Mouse (Mus musculus): Measurements from ENCODE around the gene Unc13b. TPM values are rescaled to one million over a fixed set of nuclear protein-coding genes. Genes with fewer than 3 reads are reported as not detected.

Unc13b gene
- polyA plus RNA-seq (2012; ENCODE audit: insufficient read depth, low replicate concordance): 0.14 and 0.54 TPM in 2 replicates

DNA sequence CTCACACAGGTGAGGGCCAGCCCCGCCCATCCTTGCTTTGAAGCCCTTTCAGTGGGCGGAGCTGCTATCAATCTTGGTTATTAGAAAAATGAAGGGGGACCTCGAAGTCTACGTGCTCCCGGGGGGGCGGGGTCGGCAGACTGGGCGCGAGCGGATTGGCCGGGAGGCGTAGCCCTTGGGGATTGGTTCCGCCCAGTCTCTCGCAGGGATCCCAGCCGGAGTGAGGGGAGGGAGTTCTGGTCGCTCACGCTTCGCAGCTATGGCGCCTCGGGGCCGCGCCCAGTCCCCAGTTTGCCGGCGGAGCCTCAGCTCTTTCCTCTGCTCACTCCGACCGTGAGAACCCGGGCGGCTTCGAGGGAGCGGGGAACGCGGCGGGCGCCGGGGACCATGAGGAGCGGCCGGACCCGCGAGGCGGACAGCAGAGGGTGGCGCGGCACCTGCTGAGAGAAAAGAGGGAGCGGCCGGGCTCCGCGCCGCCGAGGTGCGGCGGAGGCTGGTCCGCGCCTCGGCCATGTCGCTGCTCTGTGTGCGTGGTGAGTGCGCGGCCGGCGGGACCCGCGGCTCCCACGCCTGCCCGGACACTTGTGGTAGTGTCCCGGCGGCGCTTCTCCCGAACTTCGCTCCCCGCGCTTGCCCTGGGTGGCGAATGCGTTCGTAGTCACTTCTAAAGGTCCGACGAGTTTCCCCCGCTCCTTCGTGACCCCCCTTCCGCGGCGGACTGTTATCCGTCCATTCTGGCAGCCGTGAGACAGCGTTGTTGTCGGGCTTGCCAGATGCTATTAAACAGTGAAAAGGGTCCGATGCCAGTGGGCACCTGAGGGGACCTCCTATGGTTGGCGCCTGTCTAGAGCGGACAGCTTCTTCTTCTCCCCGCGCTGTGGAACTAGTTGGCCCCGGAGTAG, at the start of gene Unc13b:
Unc13b (plus strand) TSS at position 201 of the 902 bp plus-strand sequence.
- H3K9me3 ChIP-seq: no peaks in the 10 kb centered on the region
- peak within 1 kb of the TSS; percentile 92 for H3K4me3 ChIP-seq (replicated peaks)
- H3K27me3 ChIP-seq (replicated peaks): peaks cover 57% of the 10 kb centered on the region
- H3K36me3 ChIP-seq (replicated peaks; ENCODE audit: low read length): no peaks in the 10 kb centered on the region
- TF ChIP-seq GATA1 (IDR thresholded peaks at IDR 0.05; ENCODE audit: borderline replicate concordance, low read length) (no peak), FLI1 (IDR thresholded peaks at IDR 0.05; ENCODE audit: low read length) (no peak)
- peaks cover 13% of the 10 kb centered on the region for H3K4me1 ChIP-seq

DNA sequence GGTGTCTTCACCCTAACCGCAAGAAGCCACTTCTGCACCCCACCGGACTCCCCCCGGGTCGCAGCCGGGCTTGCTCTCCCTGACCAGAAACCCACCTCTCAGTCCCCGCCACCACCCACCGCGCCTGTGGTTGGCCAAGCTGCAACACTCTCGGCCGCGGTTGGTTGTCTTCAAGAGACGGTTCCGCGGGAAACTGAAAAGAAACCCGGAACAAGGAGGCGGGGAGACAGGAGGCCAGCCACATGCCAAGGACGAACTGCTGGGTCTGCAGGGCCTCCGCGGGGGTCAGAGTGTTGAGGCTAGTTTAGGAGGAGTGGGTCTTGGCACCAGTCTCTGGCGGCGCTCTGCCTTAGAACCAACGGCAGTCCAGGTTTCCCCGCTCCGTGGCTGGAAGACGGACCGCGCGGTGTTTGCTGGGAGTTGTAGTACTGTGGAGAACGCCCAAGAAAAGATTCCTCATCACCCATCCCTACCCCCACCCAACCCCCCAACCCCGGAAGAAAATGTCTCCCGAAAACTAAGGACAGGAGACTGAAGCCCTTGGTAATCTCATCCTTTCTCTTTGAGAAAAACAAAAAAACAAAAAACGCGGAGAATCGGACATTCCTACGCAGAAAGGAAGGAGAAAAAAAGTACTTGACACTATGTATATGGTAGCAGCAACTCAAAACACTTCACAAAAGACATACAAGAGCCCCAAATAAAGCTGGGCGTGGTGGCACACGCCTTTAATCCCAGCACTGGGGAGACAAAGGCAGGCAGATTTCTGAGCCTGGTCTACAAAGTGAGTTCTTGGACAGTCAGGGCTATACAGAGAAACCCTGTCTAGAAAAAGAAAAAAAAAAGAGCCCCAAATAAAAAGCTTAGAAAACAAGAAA, 48.4 kb upstream of the Unc13b start, which contains the start of gene Fancg:
Fancg (minus strand) TSS at position 346 of the 878 bp plus-strand sequence.
- Histone ChIP-seq H3K27me3 (replicated peaks) (no peaks in the 10 kb centered on the region), H3K4me1 (peaks cover 18% of the 10 kb centered on the region), H3K9me3 (no peaks in the 10 kb centered on the region), H3K36me3 (replicated peaks; ENCODE audit: low read length) (peaks cover 31% of the 10 kb centered on the region), H3K4me3 (replicated peaks) (peak within 1 kb of the TSS; percentile 99)
- TF ChIP-seq FLI1 (IDR thresholded peaks at IDR 0.05; ENCODE audit: low read length) (no peak), GATA1 (IDR thresholded peaks at IDR 0.05; ENCODE audit: borderline replicate concordance, low read length) (no peak)

- Histone ChIP-seq H3K4me1 (peaks cover 14% of the 10 kb centered on the region), H3K27me3 (replicated peaks) (no peaks in the 10 kb centered on the region), H3K9me3 (no peaks in the 10 kb centered on the region), H3K36me3 (replicated peaks; ENCODE audit: low read length) (peaks cover 22% of the 10 kb centered on the region), H3K4me3 (replicated peaks) (no peak overlapping the region)
- TF ChIP-seq FLI1 (IDR thresholded peaks at IDR 0.05; ENCODE audit: low read length): no peak
- TF ChIP-seq GATA1 (IDR thresholded peaks at IDR 0.05; ENCODE audit: borderline replicate concordance, low read length): no peak
Measured at GRCm38 (mm10) chr4:43012091-43012490, 46.7 kb upstream of the Unc13b start.

DNA sequence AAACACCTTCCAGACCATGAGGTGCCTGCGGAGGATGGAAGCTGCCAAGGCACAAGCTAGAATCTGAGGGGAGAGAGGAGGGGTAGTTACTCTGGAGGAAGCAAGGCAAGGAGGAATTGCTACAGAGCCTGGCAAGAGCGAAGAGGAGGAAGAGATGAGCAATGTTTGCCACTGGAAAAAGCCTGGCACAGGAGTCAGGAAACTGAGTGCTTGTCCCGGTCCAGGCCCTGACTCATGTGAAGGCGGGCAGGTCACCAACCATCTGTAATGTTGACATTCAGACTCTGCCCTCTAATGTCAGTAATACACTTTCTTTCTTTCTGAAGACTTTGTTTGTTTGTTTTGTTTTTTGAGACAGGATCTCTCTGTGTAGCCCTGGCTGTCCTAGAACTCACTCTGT, 40.6 kb upstream of the Unc13b start:
- Histone ChIP-seq H3K36me3 (replicated peaks; ENCODE audit: low read length) (peaks cover 63% of the 10 kb centered on the region), H3K4me1 (peaks cover 8% of the 10 kb centered on the region), H3K9me3 (no peaks in the 10 kb centered on the region), H3K27me3 (replicated peaks) (no peaks in the 10 kb centered on the region), H3K4me3 (replicated peaks) (no peak overlapping the region)
- TF ChIP-seq FLI1 (IDR thresholded peaks at IDR 0.05; ENCODE audit: low read length): no peak
- TF ChIP-seq GATA1 (IDR thresholded peaks at IDR 0.05; ENCODE audit: borderline replicate concordance, low read length): no peak

- peaks cover 73% of the 10 kb centered on the region for H3K36me3 ChIP-seq (replicated peaks; ENCODE audit: low read length)
- H3K4me1 ChIP-seq: peaks cover 18% of the 10 kb centered on the region
- H3K4me3 ChIP-seq (replicated peaks): no peak overlapping the region
- H3K27me3 ChIP-seq (replicated peaks): no peaks in the 10 kb centered on the region
- no peaks in the 10 kb centered on the region for H3K9me3 ChIP-seq
- no peak for TF ChIP-seq FLI1 (IDR thresholded peaks at IDR 0.05; ENCODE audit: low read length)
- TF ChIP-seq GATA1 (IDR thresholded peaks at IDR 0.05; ENCODE audit: borderline replicate concordance, low read length): no peak
Measured at GRCm38 (mm10) chr4:43019176-43019575, 39.6 kb upstream of the Unc13b start.

GRCm38 (mm10) chr4:43019641-43020465, 38.9 kb upstream of the Unc13b start:
- H3K9me3 ChIP-seq: no peaks in the 10 kb centered on the region
- H3K4me1 ChIP-seq: peaks cover 25% of the 10 kb centered on the region
- no peak overlapping the region for H3K4me3 ChIP-seq (replicated peaks)
- H3K36me3 ChIP-seq (replicated peaks; ENCODE audit: low read length): peaks cover 79% of the 10 kb centered on the region
- TF ChIP-seq GATA1 (IDR thresholded peaks at IDR 0.05; ENCODE audit: borderline replicate concordance, low read length) (no peak), FLI1 (IDR thresholded peaks at IDR 0.05; ENCODE audit: low read length) (no peak)
- H3K27me3 ChIP-seq (replicated peaks): no peaks in the 10 kb centered on the region

GRCm38 (mm10) chr4:43020876-43021275, 37.9 kb upstream of the Unc13b start:
- no peak for TF ChIP-seq GATA1 (IDR thresholded peaks at IDR 0.05; ENCODE audit: borderline replicate concordance, low read length)
- no peak for TF ChIP-seq FLI1 (IDR thresholded peaks at IDR 0.05; ENCODE audit: low read length)
- peaks cover 79% of the 10 kb centered on the region for H3K36me3 ChIP-seq (replicated peaks; ENCODE audit: low read length)
- no peaks in the 10 kb centered on the region for H3K27me3 ChIP-seq (replicated peaks)
- H3K4me3 ChIP-seq (replicated peaks): no peak overlapping the region
- H3K4me1 ChIP-seq: peaks cover 32% of the 10 kb centered on the region
- no peaks in the 10 kb centered on the region for H3K9me3 ChIP-seq

DNA sequence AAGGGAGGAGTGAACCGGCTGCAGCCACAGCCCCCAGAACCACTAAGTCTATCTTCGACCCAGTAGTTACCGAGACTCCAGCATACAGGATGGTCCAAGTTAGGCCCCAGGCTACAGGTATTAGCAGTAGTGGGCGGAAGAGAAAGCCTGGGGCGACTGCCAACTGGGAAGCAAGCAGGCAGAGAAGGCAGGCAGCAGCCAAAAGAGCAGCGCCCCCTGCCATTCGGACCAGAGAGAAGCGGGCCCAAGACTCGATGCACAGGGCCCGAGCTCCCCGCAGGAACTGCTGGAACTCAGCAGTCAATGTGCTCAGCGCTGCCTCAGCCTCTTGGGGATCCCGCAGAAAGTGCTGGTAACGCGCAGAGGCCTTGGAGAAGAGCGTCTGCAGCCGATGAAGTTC, 37.4 kb upstream of the Unc13b start:
- no peak for TF ChIP-seq GATA1 (IDR thresholded peaks at IDR 0.05; ENCODE audit: borderline replicate concordance, low read length)
- no peak for TF ChIP-seq FLI1 (IDR thresholded peaks at IDR 0.05; ENCODE audit: low read length)

GRCm38 (mm10) chr4:43024673-43025072, 34.1 kb upstream of the Unc13b start:
- Histone ChIP-seq H3K27me3 (replicated peaks) (no peaks in the 10 kb centered on the region), H3K9me3 (no peaks in the 10 kb centered on the region), H3K36me3 (replicated peaks; ENCODE audit: low read length) (peaks cover 83% of the 10 kb centered on the region), H3K4me3 (replicated peaks) (peak overlapping the region; percentile 96), H3K4me1 (peaks cover 39% of the 10 kb centered on the region)
- TF ChIP-seq GATA1 (IDR thresholded peaks at IDR 0.05; ENCODE audit: borderline replicate concordance, low read length) (no peak), FLI1 (IDR thresholded peaks at IDR 0.05; ENCODE audit: low read length) (no peak)

More for the DNA sequence above, 37.4 kb upstream of the Unc13b start:
- Histone ChIP-seq H3K9me3 (no peaks in the 10 kb centered on the region), H3K4me1 (peaks cover 34% of the 10 kb centered on the region), H3K4me3 (replicated peaks) (no peak overlapping the region), H3K27me3 (replicated peaks) (no peaks in the 10 kb centered on the region), H3K36me3 (replicated peaks; ENCODE audit: low read length) (peaks cover 79% of the 10 kb centered on the region)
